Mouse (Mus musculus): Measurements from ENCODE around the gene C1rl.
A peak's percentile ranks its signal among the peaks of the same experiment; 100 is the strongest.
"Not testable (repeated sequence)": the region's sequence is repeated elsewhere in the genome, so short reads cannot be mapped to it uniquely, and the experiment has no call there.

C1rl gene

DNA sequence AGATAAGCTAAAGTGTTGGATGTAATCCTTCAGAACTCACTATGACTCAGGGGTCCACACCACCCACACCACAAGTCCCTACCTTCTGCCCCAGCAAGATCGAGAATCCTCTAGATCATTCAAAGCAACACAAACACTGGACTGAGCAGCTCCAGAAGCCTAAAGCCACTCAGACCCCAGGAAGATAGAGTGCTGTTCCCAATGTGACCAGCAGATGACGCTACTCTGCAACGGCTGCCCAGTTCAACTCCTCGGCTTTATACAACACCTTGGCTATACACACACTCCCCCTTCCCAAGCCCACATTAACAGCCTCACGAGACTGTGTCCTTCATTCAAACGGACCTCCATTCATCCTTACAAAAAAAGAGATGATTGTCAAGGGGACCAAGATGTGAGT is 20.1 kb upstream of the C1rl start:
- peak; percentile 72 for DNase-seq (ENCODE audit: low read depth)

DNA sequence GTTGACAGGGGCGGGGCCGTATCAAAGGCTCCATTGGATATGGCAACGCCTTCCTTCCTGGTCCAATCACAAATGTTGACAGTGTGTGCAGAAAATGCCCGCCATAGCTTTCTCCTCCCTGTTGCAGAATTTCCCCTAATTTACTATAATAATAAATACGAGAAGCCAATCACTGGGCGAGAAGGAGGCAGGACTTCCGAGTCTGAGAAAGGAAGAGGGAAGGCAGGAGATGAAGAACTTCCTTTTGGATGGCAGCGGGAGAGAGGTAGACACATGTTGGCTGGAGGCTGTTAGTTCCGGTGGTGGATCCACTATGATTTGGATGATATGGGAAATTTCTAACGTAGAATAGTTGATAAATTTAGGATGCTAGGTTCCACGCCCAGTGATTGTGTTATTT is 18.3 kb upstream of the C1rl start:
- DNase-seq (ENCODE audit: low read depth) = no peak

DNA sequence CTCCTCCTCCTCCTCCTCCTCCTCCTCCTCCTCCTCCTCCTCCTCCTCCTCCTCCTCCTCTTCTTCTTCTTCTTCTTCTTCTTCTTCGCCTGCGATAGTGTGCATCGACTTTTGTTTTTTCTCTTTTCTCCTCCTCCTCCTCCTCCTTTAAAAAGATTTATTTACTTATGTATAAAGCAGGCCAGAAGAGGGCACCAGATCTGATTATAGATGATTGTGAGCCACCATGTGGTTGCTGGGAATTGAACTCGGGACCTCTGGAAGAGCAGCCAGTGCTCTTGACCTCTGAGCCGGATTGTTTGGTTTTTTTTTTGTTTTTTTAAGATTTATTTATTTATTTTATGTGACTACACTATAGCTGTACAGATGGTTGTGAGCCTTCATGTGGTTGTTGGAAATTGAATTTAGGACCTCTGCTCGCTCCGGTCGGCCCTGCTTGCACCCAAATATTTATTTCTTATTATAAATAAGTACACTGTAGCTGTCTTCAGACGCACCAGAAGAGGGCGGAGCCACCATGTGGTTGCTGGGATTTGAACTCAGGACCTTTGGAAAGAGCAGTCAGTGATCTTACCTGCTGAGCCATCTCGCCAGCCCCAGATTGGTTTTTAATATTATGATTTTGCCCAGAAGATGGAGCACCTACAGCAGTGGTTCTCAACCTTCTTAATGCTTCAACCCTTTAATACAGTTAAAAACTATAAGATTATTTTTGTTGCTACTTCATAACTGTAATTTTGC is 17.4 kb upstream of the C1rl start:
- not testable (repeated sequence) for DNase-seq (ENCODE audit: low read depth)

DNA sequence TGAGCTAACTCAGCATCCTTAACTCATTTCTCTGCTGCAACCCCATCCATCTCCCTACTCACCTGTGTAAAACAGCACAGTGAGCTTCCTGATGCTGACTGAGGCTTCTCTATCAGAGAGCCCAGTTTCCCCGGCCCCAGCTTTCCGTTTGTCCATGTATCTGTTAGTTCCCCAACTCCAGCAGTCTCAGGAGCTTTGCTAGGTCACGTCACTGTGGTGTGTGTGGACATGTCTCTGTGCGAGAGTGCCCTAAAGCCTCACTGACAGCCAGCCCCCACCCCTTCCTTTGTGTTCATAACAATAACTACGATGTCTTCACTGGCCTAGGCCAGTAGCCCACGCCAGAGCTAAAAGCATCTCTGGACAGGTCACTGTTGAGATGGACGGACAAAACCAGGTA is 16.7 kb upstream of the C1rl start:
- DNase-seq (ENCODE audit: low read depth) = no peak

DNA sequence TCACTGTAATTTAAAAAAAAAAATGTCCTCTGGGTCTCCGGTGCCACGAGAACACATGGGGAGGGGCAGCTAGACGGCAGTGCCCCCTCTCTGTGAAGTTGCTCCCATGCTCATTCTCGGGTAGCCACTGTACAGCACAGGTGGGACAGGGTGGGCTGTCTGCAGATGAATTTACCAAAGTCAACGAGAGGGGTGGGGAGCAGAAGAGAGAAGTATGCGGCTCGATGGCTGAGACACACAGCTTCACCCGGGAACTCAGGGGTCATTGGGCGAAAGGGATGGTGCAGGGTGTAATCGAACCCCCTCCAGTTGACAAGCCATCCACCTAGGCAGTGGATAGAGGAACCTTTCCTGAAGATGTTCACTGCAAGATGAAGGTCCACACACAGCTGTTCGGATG is 16.1 kb upstream of the C1rl start:
- DNase-seq (ENCODE audit: low read depth) = no peak

DNA sequence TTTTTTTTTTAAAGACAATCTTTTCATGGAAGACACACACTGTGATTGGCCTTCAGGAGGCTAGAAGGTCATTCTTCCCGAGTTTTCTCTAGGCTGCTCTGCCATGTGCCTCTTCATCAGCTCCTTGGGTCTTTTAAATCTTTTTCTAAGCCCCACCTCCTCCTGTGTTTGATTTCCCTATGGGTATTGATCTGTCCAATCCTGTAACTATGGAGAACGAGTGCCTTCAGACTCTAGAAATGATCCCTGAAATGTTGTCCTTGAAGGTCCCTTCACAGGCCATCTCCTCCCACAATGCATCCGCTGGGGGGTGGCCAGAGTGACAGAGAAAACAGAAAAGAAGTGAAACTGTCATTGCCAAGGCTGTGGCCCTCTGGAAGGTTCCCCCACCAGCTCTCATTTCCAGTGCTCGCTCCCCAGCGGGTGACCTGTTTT is 15.7 kb upstream of the C1rl start:
- DNase-seq (ENCODE audit: low read depth) = no peak

DNA sequence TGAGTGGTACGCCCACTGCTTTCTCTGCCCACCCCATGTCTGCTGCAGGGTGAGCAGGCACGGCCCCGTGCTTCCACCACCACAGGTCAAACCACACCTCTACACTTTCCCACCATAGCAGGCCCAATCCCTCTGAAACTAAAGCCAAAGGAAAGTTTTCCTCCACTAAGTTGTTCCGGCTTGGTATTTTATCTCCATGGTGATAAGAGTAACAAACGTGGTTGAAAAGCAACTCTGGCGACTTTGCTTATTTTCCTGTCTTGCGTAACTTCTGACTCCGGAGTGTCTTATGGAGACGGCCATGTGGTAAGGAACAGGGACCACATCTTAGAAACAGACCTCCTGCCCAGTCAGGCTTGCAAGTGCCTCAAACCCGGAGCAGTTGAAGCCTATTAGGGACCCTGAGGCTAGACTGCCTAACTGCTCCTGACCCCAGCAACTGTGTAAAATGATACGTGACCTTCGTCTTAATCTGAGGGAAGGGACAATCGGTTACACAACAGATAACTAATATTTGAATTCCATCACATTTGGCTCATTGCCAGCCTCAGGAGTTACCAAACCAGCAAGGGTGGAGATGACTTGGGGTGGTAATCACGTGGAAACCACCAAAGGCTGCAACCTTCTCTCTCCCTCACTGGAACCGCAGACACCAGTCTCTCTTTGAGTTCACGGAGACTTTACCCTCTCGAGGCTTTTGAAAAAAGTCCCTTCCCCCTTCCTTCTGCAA is 14.8 kb upstream of the C1rl start:
- peak; percentile 78 for DNase-seq (ENCODE audit: low read depth)

DNA sequence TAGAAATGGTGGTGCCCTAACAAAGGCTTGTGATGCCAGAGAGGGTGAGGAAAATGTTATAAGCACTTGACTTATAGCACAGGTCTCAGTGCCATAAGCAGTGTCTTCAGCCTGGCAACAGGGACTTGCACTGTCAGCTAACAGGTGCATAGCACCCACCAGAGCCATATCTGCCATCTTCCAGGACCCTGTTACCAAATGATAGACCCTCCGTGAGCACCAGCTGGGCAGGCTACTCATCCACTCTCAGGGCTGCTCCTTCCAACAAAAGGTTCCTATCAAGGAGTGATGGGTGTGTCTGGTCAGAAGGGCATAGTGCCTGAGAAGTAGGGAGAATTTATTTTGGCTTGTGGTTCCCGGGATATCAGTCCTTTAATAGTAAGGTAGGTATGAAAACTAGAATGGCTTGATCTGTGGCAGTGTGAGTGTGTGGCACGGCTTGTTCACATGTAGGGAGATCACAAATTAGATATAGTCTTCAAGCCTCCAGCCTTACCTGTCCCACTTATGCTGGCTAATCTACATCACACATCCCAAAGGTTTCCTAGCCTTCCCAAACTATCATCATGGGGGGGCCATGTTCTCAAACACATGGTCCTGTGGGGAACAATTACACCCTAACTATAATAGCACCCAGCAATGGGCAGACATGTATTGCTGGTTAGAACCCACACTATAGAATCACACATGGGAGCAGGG is 13.9 kb upstream of the C1rl start:
- DNase-seq (ENCODE audit: low read depth) = no peak

DNA sequence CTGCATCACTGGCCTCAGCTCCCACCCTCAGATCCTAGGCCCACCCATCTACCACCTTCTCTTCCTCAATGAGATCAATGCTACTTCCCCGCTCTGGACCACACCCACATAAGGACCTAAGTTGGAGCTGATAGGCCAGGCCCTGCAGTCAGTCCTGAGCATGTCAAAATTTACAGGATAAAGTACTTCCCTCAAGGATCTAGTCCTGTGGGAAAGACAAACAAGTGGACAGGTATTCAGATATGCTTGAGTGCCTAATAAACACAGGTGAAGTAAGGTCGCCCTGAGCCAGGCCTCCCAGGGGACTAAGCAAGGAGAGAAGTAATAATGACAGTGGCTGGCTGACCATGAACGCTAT is 13.4 kb upstream of the C1rl start:
- no peak for DNase-seq (ENCODE audit: low read depth)

DNA sequence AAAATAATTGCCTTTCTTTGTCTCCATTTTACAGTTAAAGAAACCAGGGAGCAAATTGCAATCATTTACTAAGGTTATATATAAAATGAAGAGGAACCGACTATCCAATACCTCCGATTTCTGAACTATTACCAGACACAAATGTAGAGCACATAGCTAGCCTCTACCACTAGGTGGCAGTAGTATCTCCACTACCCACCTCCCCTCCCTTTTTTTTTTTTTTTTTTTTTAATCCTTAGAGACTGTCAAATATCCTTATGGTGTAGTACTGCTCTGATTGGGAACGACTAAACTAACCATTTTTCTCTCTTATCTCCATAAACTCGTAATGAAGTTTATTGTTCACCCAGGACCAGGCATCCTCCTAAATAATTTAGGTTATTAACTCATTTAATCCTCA is 12.6 kb upstream of the C1rl start:
- DNase-seq (ENCODE audit: low read depth) = peak; percentile 79

DNA sequence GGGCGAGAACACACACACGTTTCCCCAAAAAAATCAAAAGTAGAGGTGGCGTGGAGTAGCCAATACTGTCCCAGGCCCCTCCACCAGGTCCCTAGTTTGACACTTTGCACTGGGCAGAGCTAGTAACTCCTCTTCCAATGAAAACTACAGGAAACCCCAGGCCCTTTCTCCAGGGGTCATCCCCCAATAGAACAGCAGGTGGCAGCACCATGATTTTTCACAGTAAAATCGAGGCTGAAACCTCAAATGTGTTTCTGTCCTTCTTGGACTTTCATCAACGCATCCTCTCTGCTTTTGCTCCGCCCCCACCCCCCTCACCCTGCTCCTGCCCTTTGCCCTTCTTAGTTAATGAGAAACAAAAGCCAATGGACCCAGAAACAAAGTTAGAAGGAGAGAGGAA is 11.3 kb upstream of the C1rl start:
- peak; percentile 81 for DNase-seq (ENCODE audit: low read depth)

DNA sequence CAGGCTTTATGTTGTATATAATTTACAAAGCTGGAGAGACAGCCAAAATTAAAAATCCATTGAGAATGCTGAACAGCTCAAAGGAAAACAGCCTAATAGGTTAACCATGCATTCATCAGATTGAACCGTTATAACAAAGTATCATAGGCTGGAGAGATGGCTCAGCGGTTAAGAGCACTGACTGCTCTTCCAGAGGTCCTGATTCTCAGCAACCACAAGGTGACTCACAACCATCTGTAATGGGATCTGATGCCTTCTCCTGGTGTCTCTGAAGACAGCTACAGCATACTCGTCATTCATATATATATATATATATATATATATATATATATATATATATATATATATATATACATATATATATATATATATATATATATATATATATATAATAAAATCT is 9.1 kb upstream of the C1rl start:
- DNase-seq (ENCODE audit: low read depth) = peak; percentile 60

DNA sequence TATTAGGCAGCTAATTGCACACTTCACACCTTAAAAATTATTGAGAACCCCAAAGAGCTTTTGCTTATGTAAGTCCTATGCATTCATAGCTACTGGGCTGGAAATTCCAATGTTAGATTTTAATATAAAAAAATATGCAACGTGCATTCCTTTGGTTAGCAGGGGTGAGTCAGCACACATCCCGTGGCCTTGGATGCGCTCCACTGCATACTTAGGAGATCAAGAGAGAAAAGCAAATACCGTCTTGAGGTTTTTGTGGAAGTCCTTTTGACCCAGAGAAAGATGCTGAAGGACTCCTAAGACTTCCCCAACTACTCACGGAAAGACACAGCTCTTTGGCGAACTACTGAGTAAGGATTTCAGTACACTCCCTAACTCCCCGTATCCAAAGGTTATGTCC is 8.1 kb upstream of the C1rl start:
- peak; percentile 95 for DNase-seq (ENCODE audit: low read depth)

DNA sequence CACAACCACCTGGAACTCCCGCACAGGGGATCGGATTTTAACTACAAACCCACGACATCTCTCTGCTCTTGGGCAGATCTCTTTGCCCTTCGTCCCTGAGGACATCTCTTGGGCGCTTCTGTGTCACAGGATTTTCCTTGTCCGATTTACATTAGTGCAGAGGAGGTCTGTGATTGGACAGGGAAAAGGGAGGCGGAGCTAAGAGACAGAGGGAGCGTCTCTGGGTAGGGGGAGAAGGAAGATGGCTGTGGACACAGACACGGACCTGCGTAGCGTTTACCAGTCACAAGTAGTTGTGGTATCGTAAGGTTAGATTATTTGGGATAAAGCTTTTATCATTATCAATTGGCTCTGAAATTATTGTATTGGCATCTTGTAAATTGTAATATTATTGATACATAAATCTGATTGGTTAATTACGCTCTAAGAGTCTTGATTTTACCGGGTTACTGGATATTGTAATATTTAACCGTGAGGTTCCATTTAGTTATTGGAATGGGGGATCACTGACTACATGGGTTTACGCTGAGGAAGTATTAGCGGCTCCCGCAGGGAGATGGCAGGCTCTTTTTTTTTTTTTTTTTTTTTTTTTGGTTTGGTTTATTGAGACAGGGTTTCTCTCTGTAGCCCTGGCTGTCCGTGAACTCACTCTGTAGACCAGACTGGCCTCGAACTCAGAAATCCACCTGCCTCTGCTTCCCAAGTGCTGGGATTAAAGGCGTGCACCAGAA is 7.3 kb upstream of the C1rl start:
- DNase-seq (ENCODE audit: low read depth) = no peak

DNA sequence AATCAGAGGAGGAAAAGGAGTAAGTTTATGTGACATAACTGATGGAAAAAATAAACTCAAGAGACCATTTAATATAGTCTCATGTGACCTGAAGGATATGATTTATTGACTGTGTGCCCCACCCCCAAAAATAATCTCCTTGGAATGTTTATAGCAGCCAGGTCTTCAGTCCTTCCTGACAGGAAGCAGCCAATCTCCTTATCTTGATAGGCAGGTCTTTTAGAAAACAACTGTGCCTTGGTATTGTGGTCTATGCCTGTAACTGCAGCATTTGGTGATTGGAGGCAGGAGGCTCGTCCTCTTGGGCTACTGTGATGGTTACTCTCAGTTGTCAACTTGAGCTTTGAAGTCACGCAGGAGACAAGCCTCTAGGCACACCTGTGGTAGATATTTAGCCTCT is 5.4 kb upstream of the C1rl start:
- DNase-seq (ENCODE audit: low read depth) = peak; percentile 52

DNA sequence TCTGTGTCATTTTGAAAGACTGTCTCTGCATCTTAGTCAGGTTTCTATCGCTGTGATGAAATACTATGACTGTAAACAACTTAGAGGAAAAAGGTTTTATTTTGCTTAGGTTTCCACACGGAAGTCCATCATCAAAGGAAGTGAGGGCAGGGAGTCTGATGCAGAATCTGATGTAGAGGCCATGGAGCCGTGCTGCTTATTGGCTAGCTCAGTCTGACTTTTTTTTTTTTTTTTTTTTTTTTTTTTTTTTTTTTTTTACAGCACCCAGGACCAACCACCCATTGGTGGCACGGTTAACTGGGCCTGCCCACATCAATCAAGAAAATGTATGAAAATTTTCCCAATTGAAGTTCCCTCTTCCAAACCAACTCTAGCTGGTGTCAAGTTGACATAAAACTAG is 4.0 kb upstream of the C1rl start:
- DNase-seq (ENCODE audit: low read depth) = no peak

DNA sequence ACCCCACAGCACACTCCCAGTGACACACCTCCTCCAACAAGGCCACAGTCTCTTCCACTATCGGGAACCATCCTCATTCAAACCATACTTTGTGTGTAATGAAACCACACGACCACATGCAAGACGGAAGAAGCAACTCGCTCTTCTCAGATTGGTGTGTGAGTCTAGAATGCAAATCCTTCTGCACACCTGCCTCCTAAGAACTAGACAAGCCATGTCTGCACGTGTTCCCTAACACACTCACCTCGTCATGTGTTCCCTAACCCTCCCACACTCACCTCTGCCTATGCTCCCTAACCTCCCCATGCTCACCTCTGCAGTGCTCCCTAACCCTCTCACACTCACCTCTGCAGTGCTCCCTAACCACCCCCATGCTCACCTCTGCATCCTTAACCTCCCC is 1.5 kb upstream of the C1rl start:
- DNase-seq (ENCODE audit: low read depth) = no peak

DNA sequence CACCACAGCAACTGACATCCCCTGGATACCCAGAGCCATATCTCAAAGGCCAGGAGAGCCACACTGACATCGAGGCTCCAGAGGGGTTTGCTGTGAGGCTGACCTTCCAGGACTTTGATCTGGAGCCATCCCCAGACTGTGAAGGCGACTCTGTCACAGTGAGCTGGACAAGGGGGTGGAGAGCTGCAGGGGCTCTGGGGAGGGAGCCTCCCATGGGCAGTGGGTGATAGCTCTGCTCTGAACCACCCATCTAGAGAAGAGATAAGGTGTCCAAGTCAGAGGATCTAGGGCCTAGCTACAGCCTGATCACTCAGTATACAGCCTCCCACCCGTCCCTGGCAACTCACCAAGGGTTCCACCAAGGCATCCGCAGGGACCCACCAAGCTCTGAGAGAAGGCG is 973 bp downstream of the C1rl start:
- DNase-seq (ENCODE audit: low read depth) = peak; percentile 28

DNA sequence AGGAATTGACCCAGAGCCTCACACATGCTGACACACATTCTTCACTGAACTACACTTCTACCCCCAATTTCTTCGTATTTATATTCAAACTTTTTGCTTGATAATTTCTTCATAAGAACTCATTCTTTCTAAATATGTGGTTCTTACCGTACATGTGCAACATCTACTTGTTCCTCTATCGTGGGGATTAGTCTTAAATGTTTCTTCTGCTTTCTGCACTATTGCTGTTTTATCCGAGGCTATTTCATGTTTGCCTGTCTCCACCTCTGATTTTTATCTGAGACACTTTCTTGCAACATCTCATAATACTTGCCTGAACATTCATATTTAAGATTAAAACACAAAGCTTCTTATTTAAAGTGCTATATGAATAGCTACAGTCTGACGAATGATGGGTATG is 3.1 kb downstream of the C1rl start:
- DNase-seq (ENCODE audit: low read depth) = no peak

DNA sequence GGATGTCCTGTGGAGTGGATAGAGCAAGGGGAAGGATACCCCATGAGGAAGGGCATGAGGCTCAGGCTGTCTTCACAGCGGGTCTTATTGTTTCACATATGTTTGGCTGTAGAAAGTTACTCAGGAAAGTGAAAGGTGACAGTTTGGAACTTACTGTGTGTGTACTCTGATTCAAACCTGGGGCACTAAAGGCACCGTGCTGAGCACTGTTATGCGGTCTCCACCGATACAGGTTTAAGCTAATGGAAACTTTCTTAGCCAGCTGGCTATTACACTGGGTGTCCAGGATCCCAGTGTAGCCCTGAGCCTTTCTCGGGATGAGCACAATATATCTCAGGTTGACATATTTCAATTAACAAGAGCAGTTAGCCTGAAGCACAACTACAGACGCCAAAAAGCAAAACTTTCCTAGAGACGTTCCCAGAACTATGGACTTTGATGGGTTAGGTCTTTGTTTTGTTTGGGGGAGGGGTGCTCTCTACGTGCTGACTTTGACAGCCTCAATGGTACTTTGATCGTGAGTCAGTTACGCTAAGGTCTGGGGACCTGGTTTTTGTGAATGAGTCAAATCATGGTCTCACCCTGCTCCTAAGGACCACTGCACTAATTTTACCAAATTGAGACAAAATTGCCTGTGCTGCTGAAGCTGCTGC is 7.1 kb downstream of the C1rl start:
- no peak for DNase-seq (ENCODE audit: low read depth)

DNA sequence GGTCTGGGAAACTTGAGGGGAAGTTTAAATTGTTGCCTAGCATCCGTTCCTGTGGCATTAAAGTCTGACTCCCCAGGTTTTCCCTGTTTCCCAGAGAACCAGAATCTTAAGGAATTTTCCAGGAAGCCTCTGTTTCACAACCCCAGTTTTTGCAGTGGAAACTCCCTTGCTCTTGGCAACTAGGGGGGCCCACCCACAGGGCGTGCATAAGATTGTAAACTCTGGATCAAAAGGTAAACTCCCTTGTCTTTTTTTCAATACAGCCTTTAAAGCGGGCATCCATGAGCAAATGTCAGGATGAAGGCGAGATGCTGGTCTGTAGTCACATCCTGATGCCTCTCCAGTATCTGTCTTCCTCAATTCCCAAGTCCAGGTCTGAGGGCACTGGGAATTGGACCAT is 8.6 kb downstream of the C1rl start:
- peak; percentile 84 for DNase-seq (ENCODE audit: low read depth)

DNA sequence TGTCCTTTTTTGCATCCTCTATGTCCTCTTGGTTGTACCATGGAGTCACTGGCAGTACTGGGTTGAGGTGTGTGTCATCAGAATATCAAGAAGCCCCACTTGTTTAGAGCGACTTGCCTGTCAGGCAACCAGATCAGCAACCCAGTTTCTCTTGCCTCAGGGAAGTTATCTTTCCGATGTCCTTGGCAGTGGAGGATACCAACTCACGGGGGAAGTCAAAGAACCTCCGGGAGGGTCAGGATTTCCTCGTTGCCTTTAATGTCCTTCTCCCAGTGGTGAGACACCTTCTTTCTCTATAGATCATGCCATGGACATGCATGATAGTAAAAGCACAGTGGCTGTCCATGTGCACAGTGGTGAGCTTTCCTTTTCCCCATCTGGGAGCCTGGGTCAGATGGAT is 9.1 kb downstream of the C1rl start:
- DNase-seq (ENCODE audit: low read depth) = no peak

All from NIH3T3 (cell line).